Mouse (Mus musculus): ENCODE data around the gene Begain. TPM values are rescaled to one million over a fixed set of nuclear protein-coding genes. Genes with fewer than 3 reads are reported as not detected.

Begain gene
- total RNA-seq, 2 experiments from 2014 or later = 148 to 157 TPM

DNA sequence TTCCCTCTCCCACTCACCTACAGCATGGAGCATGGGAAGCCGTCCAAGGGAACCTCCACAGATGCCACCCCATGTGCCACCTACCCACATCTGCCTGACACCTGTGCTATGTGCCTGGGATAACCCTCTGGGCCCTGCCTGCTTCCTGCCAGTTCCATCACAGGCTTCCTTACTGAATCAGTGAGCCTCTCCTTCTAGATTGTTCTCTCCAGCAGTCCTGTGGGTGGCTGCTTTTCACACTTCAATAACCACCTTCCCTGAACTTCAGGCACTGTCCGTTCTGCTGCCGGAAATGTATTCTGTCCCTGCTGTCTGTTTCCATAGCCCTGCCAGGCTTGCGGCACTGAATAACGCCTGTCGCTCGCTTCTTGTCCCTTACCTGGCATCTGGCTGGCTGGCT, 22.4 kb downstream of the Begain start:
- intact Hi-C loops (cut with DNase I) = no loop called here
- TF ChIP-seq CTCF (IDR thresholded peaks at IDR 0.05) = no peak
- DNase-seq (ENCODE audit: extremely low spot score in 1 of 2, low spot score in 2 of 2) = no peak
- no peak overlapping the region for H3K27ac ChIP-seq
- no peak overlapping the region for H3K4me3 ChIP-seq

DNA sequence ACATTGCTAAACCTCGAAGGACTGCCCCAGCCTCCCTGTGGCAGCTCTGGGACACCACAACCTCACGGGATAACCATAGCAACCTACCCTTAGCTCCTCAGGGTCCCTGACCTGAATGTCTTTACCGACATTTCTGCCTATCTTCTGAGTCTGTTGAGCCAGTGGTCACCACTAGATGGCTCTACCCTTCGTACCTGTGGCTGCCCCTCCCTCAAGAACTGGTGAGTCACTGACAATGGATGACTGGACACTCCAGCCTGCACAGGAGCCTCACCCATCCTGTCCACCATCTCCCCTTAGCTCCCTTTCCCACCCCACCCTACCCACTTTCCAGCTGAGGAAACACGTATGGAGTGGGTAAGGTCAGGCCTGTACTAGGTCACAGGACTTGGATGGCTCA, 23.5 kb downstream of the Begain start:
- DNase-seq (ENCODE audit: extremely low spot score in 1 of 2, low spot score in 2 of 2) = no peak
- intact Hi-C loops (cut with DNase I) = no loop called here
- H3K27ac ChIP-seq = no peak overlapping the region
- peak; percentile 60 for TF ChIP-seq CTCF (IDR thresholded peaks at IDR 0.05)
- H3K4me3 ChIP-seq = no peak overlapping the region

DNA sequence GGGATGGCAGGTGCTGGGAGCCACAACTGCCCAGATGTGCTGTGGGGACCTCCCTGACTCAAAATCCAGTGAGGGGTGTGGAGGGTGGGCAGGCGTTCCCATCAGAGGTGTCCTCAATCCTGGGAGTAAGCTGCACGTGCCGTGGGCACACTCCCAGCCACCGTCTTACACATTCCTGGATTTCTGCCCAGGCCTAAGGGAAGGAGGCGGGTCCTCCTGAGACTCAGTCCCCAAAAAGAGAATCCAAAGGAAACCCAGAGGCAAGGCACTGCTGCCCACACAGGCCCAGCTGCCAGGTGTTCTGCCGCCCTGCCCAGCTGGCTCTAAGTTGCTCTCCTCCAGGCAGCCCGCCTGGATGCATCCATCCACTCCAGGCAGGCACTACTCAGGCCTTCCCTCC, 28.7 kb downstream of the Begain start:
- no peak for DNase-seq (ENCODE audit: extremely low spot score in 1 of 2, low spot score in 2 of 2)

DNA sequence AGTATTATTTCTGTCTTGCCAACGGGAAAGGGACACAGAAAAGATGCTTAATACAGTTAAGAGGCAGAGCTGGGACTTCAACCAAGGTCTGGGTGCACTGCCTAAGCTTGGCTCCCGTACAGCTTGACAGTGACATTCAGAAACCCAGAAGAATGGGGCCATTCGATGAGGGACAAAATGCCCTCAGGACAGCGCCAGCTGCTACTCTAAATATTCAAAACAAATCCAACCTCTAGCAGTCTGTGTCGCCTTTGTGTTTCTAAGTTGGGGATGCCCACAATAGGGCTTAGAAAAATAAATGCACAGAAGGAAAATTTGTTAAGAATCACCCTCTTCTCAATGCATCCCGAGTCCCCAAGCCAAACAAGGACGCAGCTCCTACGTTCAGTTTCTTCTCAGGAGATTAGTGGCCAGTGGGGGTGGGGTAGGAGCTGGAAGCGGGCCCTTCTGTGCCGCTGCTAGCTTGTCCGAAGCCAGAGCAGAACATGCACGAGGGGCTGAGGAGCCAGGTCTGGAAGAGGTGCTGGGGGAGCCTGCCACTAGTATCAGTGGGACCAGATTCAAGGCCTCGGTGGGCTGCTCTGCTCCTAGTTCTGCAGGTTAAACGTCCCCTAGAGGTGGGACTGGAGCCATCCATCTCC, 29.7 kb downstream of the Begain start:
- no peak for DNase-seq (ENCODE audit: extremely low spot score in 1 of 2, low spot score in 2 of 2)
- intact Hi-C loops (cut with DNase I) = no loop called here
- no peak for TF ChIP-seq CTCF (IDR thresholded peaks at IDR 0.05)
- Histone ChIP-seq H3K27ac (no peak overlapping the region), H3K4me3 (no peak overlapping the region)

More for the DNA sequence above, 28.7 kb downstream of the Begain start:
- H3K27ac ChIP-seq = no peak overlapping the region
- intact Hi-C loops (cut with DNase I) = no loop called here
- H3K4me3 ChIP-seq = no peak overlapping the region
- no peak for TF ChIP-seq CTCF (IDR thresholded peaks at IDR 0.05)

DNA sequence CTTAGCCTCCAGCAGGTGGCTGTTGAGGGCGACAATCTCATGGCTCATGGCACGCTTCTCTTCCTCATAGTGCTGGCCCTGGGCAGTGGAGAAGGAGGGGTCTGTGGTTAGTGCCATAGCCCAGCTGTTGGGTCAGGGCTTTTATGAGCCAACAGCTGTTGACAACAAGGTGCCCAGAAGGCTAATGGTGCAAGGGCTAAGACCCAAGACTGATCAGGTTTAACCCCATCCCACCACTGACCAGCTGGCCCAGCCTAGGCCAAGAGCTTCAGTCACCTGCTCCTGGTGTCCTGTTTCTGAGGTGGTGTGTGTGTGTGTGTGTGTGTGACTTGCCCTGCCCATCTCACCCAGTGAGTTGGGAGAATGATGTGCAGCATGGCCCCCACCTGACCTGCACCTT, 31.0 kb downstream of the Begain start:
- TF ChIP-seq CTCF (IDR thresholded peaks at IDR 0.05) = no peak
- no peak overlapping the region for H3K27ac ChIP-seq
- intact Hi-C loops (cut with DNase I) = no loop called here

DNA sequence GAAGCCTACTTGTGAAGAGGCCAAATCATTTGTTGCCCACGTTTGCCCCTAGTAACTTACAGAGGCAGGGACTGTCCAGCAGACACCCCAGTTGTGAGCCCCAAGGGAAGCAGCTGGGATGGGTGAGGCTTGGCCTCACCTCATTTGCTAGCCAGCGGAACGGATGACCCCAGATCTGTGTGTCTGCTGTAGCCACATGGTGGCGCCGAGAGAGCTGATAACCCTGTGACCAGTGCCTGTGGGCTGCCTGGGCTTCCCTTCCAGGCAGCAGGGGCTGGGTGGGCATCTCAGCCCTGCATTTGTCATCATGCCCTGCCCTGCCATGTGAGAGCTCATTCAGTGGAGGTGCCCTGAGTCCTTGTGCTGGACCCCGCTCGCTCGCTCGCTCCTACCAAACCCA, 44.2 kb downstream of the Begain start:
- Histone ChIP-seq H3K27ac (no peak overlapping the region), H3K4me3 (no peak overlapping the region)
- DNase-seq (ENCODE audit: extremely low spot score in 1 of 2, low spot score in 2 of 2) = no peak
- intact Hi-C loops (cut with DNase I) = no loop called here
- peak; percentile 41 for TF ChIP-seq CTCF (IDR thresholded peaks at IDR 0.05)

More for the DNA sequence above, 31.0 kb downstream of the Begain start:
- H3K4me3 ChIP-seq = no peak overlapping the region
- no peak for DNase-seq (ENCODE audit: extremely low spot score in 1 of 2, low spot score in 2 of 2)

DNA sequence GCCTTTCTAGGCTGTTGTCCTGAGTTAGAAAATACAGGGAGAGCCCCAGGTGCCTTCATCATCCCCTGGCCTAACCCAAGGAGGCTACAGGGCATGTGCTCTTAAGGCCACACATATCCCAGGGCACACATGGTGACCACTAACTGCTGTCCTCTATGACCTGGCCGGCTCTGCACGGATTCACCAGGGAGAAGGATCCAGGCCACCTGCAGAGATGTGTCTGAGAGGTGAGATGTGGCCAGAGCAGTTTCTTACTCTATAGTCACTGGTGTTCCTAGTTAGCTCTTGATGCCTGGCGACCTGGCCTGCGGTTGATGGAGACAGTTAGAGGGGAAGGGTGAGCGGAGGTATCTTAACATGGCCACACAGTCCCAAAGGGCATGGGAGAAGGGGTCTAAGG, 45.1 kb downstream of the Begain start:
- TF ChIP-seq CTCF (IDR thresholded peaks at IDR 0.05) = no peak
- no peak overlapping the region for H3K4me3 ChIP-seq
- intact Hi-C loops (cut with DNase I) = no loop called here
- H3K27ac ChIP-seq = no peak overlapping the region
- no peak for DNase-seq (ENCODE audit: extremely low spot score in 1 of 2, low spot score in 2 of 2)

DNA sequence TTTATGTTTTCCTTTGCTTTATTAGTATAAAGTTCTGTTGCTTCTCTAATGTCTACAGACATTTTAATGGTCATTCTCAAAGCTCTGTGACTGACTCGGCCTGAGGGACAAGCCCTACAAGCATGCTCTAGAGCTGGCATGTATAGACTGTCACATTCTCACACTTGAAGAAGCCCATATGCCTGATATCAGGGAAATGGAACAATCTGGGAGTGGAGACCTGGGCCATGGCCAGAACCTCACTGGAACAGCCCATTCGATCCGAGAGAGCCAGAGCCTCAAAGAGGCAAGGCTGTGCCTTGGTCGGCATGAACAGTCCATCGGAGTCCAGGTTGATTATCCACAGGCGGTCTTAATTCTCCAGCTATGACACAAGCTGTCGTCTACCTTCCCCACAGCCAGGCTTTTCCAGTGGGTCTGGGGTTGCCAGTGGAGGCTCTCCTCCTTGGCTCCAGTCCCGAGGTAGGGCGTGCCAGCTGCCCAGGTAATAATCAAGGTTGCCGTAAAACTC, 45.8 kb downstream of the Begain start:
- H3K27ac ChIP-seq = no peak overlapping the region
- H3K4me3 ChIP-seq = no peak overlapping the region
- TF ChIP-seq CTCF (IDR thresholded peaks at IDR 0.05) = no peak
- DNase-seq (ENCODE audit: extremely low spot score in 1 of 2, low spot score in 2 of 2) = no peak
- intact Hi-C loops (cut with DNase I) = no loop called here

DNA sequence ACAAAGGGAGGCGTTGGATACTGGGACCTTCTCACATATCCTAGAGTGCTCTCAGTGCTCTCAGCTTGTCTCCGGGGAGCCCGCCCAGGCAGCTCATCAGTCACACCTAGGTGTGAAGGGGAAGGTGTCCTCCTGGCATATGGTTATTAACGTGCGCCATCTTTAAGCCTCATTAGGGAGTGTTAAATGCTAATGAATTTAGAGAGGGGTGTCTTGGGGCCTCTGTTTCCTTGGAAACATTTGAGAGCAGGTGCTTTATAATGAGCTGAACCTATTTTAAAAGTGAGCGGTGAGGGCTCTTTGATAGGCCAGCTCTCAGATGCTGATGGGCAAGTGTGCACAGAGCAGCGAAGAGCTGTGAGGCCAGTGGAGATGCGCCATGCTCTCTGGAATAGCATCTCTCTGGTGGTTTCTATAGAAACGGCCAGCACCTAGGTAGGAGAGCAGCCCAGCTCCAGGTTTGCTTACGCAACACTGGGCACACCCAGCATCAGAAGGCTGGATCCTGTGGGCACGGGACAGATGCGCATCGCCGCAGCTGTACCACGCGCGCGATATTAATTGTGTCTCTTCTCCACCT, 57.9 kb downstream of the Begain start:
- Histone ChIP-seq H3K27ac (no peak overlapping the region), H3K4me3 (no peak overlapping the region)
- intact Hi-C loops (cut with DNase I) = no loop called here
- TF ChIP-seq CTCF (IDR thresholded peaks at IDR 0.05) = no peak
- peak in 1 of 2 experiments; percentile 37 for DNase-seq (ENCODE audit: extremely low spot score in 1 of 2, low spot score in 2 of 2)

DNA sequence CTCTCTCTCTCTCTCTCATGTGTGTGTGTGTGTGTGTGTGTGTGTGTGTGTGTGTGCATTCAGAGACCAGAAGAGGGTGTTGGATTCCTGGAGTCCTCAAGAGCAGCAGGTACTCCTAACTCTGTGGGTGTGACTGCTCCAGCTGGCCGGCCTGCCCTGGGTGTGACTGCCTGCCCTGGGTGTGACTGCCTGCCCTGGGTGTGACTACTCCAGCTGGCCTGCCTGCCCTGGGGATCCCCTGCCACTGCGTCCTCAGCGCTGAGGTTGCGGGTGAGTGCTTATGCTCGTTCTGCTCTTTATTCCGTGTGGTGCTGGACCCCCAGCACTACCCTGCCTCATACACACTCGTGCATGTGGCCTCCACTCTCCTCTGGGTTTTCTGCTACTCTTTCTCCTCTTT, 65.0 kb downstream of the Begain start:
- no peak for TF ChIP-seq CTCF (IDR thresholded peaks at IDR 0.05)
- H3K4me3 ChIP-seq = no peak overlapping the region
- no peak overlapping the region for H3K27ac ChIP-seq
- no peak for DNase-seq (ENCODE audit: extremely low spot score in 1 of 2, low spot score in 2 of 2)
- intact Hi-C loops (cut with DNase I) = no loop called here

DNA sequence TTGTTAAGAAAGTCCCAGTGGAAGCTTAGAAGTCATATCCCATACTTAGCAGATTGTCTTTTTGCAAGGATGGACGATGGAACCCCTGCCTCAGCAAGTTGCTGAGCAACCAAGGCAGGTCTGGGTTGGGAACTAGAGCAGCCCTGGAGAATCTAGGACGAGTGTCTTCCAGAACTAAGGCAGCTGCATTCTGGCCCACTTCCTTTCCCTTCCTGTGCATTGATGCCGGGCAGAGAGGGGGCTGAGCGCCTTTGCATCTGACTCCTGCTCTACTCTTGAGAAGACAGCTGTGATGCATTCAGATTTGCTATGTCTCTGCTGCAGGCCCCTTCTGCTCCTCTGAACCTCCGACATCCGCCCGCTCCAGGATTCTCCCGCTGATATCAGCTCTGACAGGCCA, 70.8 kb downstream of the Begain start:
- no peak for DNase-seq (ENCODE audit: extremely low spot score in 1 of 2, low spot score in 2 of 2)
- no peak for TF ChIP-seq CTCF (IDR thresholded peaks at IDR 0.05)
- no peak overlapping the region for H3K27ac ChIP-seq
- intact Hi-C loops (cut with DNase I) = no loop called here
- H3K4me3 ChIP-seq = no peak overlapping the region

DNA sequence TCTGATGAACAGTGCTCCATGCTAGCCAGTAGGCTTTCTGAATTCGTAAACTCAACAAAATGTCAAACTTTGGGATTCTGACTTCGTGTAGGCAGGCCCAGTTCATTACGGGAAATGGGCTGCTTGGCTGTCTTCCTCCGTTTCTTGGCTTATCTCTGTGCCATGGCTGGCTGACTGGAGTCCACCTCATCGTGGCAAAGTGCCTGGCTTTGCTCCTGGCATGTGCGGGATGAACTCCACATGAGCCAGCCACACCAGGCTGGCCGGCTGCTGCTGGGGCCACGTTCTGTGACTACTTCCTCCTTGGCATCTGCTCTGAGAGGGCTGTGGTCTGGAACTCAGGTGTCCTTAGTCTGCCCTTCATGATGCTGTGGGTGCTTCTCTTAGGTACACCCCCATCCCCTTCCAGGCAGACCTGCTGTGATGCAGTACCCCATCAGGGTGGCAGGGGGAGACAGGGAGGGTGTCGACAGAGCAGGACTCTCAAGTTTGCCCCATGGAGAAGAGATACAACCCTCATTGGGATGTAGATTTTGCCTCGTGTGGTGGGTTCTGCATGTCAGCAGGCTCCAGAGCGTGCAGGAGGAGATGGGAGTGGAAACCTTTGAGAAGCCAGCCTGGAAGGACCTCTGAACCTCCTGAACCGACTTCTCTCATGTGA, 71.9 kb downstream of the Begain start:
- TF ChIP-seq CTCF (IDR thresholded peaks at IDR 0.05) = peak; percentile 25
- intact Hi-C loops (cut with DNase I) = no loop called here
- H3K27ac ChIP-seq = no peak overlapping the region

More for the DNA sequence above, 71.9 kb downstream of the Begain start:
- DNase-seq (ENCODE audit: extremely low spot score in 1 of 2, low spot score in 2 of 2) = no peak
- H3K4me3 ChIP-seq = no peak overlapping the region
